Mouse (Mus musculus) 3T3-L1 (cell line): ENCODE measurements around the gene Mypn.

Experiments used
- DNase-seq: peaks from one replicate; pipeline ENCODE4 v3.0.0-alpha.2; 2015; ENCODE audit warnings: low read depth, low spot score

Mypn gene

GRCm38 (mm10) chr10:63155668-63156350, 47.9 kb downstream of the Mypn start:
- no peak for DNase-seq

GRCm38 (mm10) chr10:63154726-63155125, 49.0 kb downstream of the Mypn start:
- no peak for DNase-seq

GRCm38 (mm10) chr10:63154226-63154625, 49.5 kb downstream of the Mypn start:
- DNase-seq: no peak

GRCm38 (mm10) chr10:63153563-63153962, 50.2 kb downstream of the Mypn start:
- DNase-seq: peak; percentile 76

GRCm38 (mm10) chr10:63152358-63152757, 51.4 kb downstream of the Mypn start:
- DNase-seq: peak; percentile 9

- no peak for DNase-seq
Measured at GRCm38 (mm10) chr10:63142660-63143059, 61.1 kb downstream of the Mypn start.

- no peak for DNase-seq
Measured at GRCm38 (mm10) chr10:63136436-63136835, 67.3 kb downstream of the Mypn start.

- DNase-seq: no peak
Measured at GRCm38 (mm10) chr10:63135680-63136079, 68.1 kb downstream of the Mypn start.

- no peak for DNase-seq
Measured at GRCm38 (mm10) chr10:63133326-63133725, 70.4 kb downstream of the Mypn start.

GRCm38 (mm10) chr10:63132356-63132755, 71.4 kb downstream of the Mypn start:
- DNase-seq: no peak

GRCm38 (mm10) chr10:63130500-63130899, 73.3 kb downstream of the Mypn start:
- DNase-seq: no peak

GRCm38 (mm10) chr10:63128256-63128655, 75.5 kb downstream of the Mypn start:
- peak; percentile 71 for DNase-seq

- DNase-seq: no peak
Measured at GRCm38 (mm10) chr10:63127156-63127555, 76.6 kb downstream of the Mypn start.

- no peak for DNase-seq
Measured at GRCm38 (mm10) chr10:63126116-63126515, 77.6 kb downstream of the Mypn start.

- peak; percentile 23 for DNase-seq
Measured at GRCm38 (mm10) chr10:63125343-63125742, 78.4 kb downstream of the Mypn start.

GRCm38 (mm10) chr10:63124016-63124415, 79.7 kb downstream of the Mypn start:
- DNase-seq: no peak

GRCm38 (mm10) chr10:63123141-63123540, 80.6 kb downstream of the Mypn start:
- DNase-seq: no peak

- no peak for DNase-seq
Measured at GRCm38 (mm10) chr10:63122516-63122915, 81.2 kb downstream of the Mypn start.

- no peak for DNase-seq
Measured at GRCm38 (mm10) chr10:63121961-63122360, 81.8 kb downstream of the Mypn start.

GRCm38 (mm10) chr10:63119916-63120315, 83.8 kb downstream of the Mypn start:
- no peak for DNase-seq

GRCm38 (mm10) chr10:63117583-63117982, 86.2 kb downstream of the Mypn start:
- DNase-seq: no peak

- no peak for DNase-seq
Measured at GRCm38 (mm10) chr10:63116376-63116775, 87.4 kb downstream of the Mypn start.

GRCm38 (mm10) chr10:63115881-63116280, 87.9 kb downstream of the Mypn start:
- no peak for DNase-seq
